Mouse (Mus musculus): ENCODE data around the gene Pcgf2. TPM values are rescaled to one million over a fixed set of nuclear protein-coding genes. Genes with fewer than 3 reads are reported as not detected.
"Not testable (repeated sequence)": the region's sequence is repeated elsewhere in the genome, so short reads cannot be mapped to it uniquely, and the experiment has no call there.

Pcgf2 gene
- polyA plus RNA-seq, 1 experiment: 175 TPM

DNA sequence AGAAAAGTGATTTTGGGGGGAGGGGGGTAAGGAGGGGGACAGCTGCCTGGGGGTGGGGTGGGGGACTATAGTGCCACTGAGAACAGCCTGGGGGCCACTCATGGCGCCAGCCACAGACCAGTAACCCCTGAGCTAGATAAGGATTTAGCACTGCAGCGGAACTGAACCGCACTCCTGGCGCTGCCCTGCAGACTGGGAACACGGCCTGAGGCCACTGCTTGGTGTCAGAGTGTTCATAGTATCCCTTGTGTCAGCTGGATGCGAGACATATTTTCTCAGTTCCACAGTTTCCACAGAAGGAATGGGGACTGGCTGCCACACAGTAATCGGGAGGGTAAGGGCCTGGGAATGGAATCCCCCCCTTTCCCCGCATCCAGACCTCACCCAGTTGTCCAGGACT is 15.7 kb upstream of the Pcgf2 start:
- no peak for TF ChIP-seq POLR2A (IDR thresholded peaks at IDR 0.05; ENCODE audit: borderline replicate concordance, extremely low read depth, insufficient read depth, insufficient read length, poor library complexity, severe bottlenecking)
- TF ChIP-seq CTCF (IDR thresholded peaks at IDR 0.05; ENCODE audit: borderline replicate concordance, extremely low read depth, insufficient read depth, insufficient read length): no peak
- no peak for DNase-seq (ENCODE audit: low read depth)

DNA sequence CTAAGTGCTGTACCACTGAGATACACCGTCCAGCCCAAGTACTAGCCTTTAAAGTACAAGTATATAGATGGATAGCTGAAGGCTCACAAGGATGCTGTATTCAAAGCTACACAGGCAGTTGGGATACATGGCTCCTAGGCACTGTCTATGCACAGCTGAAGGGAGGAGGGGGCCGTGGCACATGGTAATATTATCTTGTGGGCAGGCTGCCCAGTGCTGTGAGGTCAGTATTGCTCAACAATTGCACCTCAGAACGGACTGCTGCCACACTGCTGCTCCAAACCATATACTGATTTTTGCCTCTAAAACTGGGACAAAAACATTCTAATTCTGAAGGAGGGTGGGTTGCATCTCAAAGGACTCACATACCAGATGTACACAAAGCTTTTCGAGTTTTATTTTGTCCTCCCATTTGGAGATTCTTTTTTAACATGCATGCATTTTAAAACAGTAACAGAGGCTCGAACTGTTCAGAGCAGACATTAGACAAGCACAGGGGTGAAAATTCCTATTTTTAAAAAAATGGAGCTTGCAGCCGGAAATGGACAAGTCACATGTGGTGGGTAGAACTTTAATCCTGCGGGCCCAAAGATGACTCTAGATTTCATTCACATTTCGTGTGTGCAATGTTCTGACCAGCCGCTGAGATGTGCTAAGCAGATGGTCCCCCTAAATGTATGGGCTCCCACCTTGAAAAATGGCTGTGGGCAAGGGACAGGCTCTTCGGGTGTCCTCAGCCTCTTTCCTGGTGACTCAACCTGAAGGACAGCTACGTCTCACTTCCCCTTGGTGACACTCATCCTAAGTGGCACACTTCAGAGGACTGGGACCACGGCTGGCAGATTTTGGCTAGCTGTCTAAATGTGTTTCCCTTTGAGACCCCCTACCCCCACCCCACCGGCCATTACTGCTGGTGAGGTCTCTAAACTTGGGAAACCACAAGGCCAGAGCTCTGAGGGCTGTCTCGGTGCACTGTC is 14.8 kb upstream of the Pcgf2 start:
- no peak for TF ChIP-seq POLR2A (IDR thresholded peaks at IDR 0.05; ENCODE audit: borderline replicate concordance, extremely low read depth, insufficient read depth, insufficient read length, poor library complexity, severe bottlenecking)
- TF ChIP-seq CTCF (IDR thresholded peaks at IDR 0.05; ENCODE audit: borderline replicate concordance, extremely low read depth, insufficient read depth, insufficient read length): no peak
- peak; percentile 5 for DNase-seq (ENCODE audit: low read depth)

- no peak for DNase-seq (ENCODE audit: low read depth)
These were observed 14.1 kb upstream of the Pcgf2 start for GRCm38 (mm10) chr11:97714356-97714755.

GRCm38 (mm10) chr11:97713896-97714295 is 13.6 kb upstream of the Pcgf2 start:
- DNase-seq (ENCODE audit: low read depth): peak; percentile 15
- TF ChIP-seq POLR2A (IDR thresholded peaks at IDR 0.05; ENCODE audit: borderline replicate concordance, extremely low read depth, insufficient read depth, insufficient read length, poor library complexity, severe bottlenecking) (no peak), CTCF (IDR thresholded peaks at IDR 0.05; ENCODE audit: borderline replicate concordance, extremely low read depth, insufficient read depth, insufficient read length) (no peak)

More at GRCm38 (mm10) chr11:97714356-97714755, 14.1 kb upstream of the Pcgf2 start:
- TF ChIP-seq POLR2A (IDR thresholded peaks at IDR 0.05; ENCODE audit: borderline replicate concordance, extremely low read depth, insufficient read depth, insufficient read length, poor library complexity, severe bottlenecking) (no peak), CTCF (IDR thresholded peaks at IDR 0.05; ENCODE audit: borderline replicate concordance, extremely low read depth, insufficient read depth, insufficient read length) (no peak)

DNA sequence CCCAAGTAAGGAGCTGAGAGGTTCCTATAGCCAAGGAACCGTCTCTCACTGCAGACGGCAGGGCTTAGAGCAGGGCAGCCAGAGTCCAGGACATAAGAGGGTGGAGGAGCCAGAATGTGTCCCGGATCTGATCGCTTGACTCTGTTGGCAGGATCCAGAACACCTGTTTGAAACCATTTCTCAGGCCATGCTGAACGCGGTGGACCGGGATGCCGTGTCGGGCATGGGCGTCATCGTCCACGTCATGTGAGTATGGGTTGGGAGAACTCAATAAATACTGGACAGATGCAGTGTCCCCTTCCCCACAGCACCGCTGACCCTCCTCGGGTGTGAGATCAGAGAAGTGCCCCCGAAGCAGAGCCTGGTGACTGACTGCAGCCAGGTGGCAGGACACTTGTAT is 12.0 kb upstream of the Pcgf2 start:
- TF ChIP-seq POLR2A (IDR thresholded peaks at IDR 0.05; ENCODE audit: borderline replicate concordance, extremely low read depth, insufficient read depth, insufficient read length, poor library complexity, severe bottlenecking) (no peak), CTCF (IDR thresholded peaks at IDR 0.05; ENCODE audit: borderline replicate concordance, extremely low read depth, insufficient read depth, insufficient read length) (no peak)
- no peak for DNase-seq (ENCODE audit: low read depth)

- no peak for DNase-seq (ENCODE audit: low read depth)
- no peak for TF ChIP-seq POLR2A (IDR thresholded peaks at IDR 0.05; ENCODE audit: borderline replicate concordance, extremely low read depth, insufficient read depth, insufficient read length, poor library complexity, severe bottlenecking)
- TF ChIP-seq CTCF (IDR thresholded peaks at IDR 0.05; ENCODE audit: borderline replicate concordance, extremely low read depth, insufficient read depth, insufficient read length): no peak
These were observed 11.1 kb upstream of the Pcgf2 start for GRCm38 (mm10) chr11:97711200-97711900.

DNA sequence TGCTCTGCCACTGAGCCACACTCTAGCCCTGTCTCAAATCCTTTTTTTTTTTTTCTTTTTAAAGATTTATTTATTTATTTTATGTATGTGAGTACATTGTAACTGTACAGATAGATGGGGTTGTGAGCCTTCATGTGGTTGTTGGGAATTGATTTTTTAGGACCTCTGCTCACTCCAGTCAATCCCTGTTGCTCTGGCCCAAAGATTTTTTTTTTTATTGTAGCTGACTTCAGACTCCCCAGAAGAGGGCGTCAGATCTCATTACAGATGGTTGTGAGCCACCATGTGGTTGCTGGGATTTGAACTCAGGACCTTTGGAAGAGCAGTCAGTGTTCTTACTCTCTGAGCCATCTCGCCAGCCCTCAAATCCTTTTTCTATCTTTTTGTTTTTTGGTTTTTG is 9.8 kb upstream of the Pcgf2 start:
- DNase-seq (ENCODE audit: low read depth): not testable (repeated sequence)

DNA sequence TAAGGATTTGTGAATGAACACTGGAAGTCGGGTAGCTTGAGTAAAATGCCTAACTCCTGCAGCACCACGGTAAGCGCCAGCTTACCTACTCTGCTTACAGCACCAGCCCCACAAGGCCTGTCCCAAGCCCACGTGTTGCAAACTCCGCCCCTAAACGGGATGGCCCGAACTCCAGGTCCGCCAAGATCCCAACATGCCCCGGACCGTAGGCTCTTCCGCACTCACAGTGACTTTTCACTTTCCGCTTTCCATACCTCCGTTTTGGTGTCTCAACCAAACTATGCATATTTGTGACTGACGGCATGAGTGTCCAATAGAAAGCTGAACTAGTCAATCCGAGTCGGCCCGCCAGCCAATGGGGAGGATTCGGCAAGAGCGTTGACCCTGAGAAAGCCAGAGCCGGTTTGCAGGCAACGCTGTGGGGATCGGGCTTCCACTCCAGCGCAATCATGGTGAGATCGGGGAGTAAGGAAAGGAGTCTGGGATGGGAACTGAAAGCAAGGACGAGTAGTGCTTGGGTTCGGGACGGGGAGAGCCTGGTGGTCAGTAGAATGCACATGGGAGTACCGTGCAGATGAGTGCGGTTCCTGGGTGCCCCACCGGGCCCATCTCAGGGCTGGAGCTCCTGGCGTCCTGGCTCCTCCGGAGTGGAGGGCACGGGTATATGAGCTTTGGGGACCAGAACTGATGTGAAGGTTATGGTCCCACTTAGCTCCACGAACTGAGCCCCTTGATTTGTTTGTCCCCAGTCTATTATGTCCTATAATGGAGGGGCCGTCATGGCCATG is 2.9 kb upstream of the Pcgf2 start, which contains the start of gene Psmb3:
TSS of gene Psmb3 (plus strand) at position 361 of the 788 bp plus-strand sequence.
- TF ChIP-seq CTCF (IDR thresholded peaks at IDR 0.05; ENCODE audit: borderline replicate concordance, extremely low read depth, insufficient read depth, insufficient read length) (no peak), POLR2A (IDR thresholded peaks at IDR 0.05; ENCODE audit: borderline replicate concordance, extremely low read depth, insufficient read depth, insufficient read length, poor library complexity, severe bottlenecking) (peak; percentile 65; the same call in 1 of the 2 replicates)
- DNase-seq (ENCODE audit: low read depth): peak; percentile 100

GRCm38 (mm10) chr11:97702393-97702745 is 2.1 kb upstream of the Pcgf2 start:
- no peak for TF ChIP-seq POLR2A (IDR thresholded peaks at IDR 0.05; ENCODE audit: borderline replicate concordance, extremely low read depth, insufficient read depth, insufficient read length, poor library complexity, severe bottlenecking)
- no peak for TF ChIP-seq CTCF (IDR thresholded peaks at IDR 0.05; ENCODE audit: borderline replicate concordance, extremely low read depth, insufficient read depth, insufficient read length)
- peak; percentile 95 for DNase-seq (ENCODE audit: low read depth)

GRCm38 (mm10) chr11:97701581-97702392 is 1.5 kb upstream of the Pcgf2 start:
- DNase-seq (ENCODE audit: low read depth): no peak

More at GRCm38 (mm10) chr11:97701581-97702392, 1.5 kb upstream of the Pcgf2 start:
- no peak for TF ChIP-seq CTCF (IDR thresholded peaks at IDR 0.05; ENCODE audit: borderline replicate concordance, extremely low read depth, insufficient read depth, insufficient read length)
- TF ChIP-seq POLR2A (IDR thresholded peaks at IDR 0.05; ENCODE audit: borderline replicate concordance, extremely low read depth, insufficient read depth, insufficient read length, poor library complexity, severe bottlenecking): no peak
